ENCODE assay signal across 31 mouse cellular contexts in genomic region chr6:46919973-46920372, GRCm38 (mm10).
"Had no signal": no experiment of that assay in that cellular context is flagged by ENCODE, and none has a peak within 500 bp of the region (broad histone marks: within the 10 kb centered on the region; RNA-seq: fewer than 3 reads in every experiment).

No protein-coding gene starts in this region.

- H3K27me3 ChIP-seq: limb, embryonic 12.5 days; limb, embryonic 13.5 days; limb, embryonic 15.5 days; liver, embryonic 12.5 days; liver, embryonic 13.5 days; liver, embryonic 15.5 days; lung, embryonic 15.5 days; megakaryocyte, embryonic 14.5 days; midbrain, embryonic 12.5 days; midbrain, embryonic 13.5 days; midbrain, embryonic 15.5 days had no signal

- H3K36me3 ChIP-seq: limb, embryonic 10.5 days; limb, embryonic 12.5 days; limb, embryonic 13.5 days; limb, embryonic 15.5 days; liver, embryonic 12.5 days; liver, embryonic 13.5 days; liver, embryonic 15.5 days; lung, embryonic 15.5 days; midbrain, embryonic 10.5 days; midbrain, embryonic 12.5 days; midbrain, embryonic 13.5 days; midbrain, embryonic 15.5 days had no signal

- H3K4me1 ChIP-seq: limb, embryonic 10.5 days; limb, embryonic 12.5 days; limb, embryonic 13.5 days; limb, embryonic 15.5 days; liver, embryonic 12.5 days; liver, embryonic 13.5 days; liver, embryonic 15.5 days; lung, embryonic 15.5 days; megakaryocyte, embryonic 14.5 days; midbrain, embryonic 10.5 days; midbrain, embryonic 12.5 days; midbrain, embryonic 15.5 days had no signal

- H3K27ac ChIP-seq: limb, embryonic 10.5 days; limb, embryonic 12.5 days; limb, embryonic 13.5 days; limb, embryonic 15.5 days; liver, embryonic 12.5 days; liver, embryonic 13.5 days; liver, embryonic 14.5 days; liver, embryonic 15.5 days; lung, embryonic 15.5 days; macrophage; midbrain, embryonic 10.5 days; midbrain, embryonic 12.5 days; midbrain, embryonic 13.5 days; midbrain, embryonic 15.5 days had no signal

- DNase-seq: left cerebral cortex, postnatal 4 days; liver; liver, embryonic 13.5 days; liver, postnatal 0 days; lung, adult 18-20 months; lung, adult 2 months; lung, embryonic 14.5 days; lung, postnatal 10 days; lung, postnatal 14 days; lung, postnatal 36 days; lung, postnatal 4 days; midbrain, embryonic 14.5 days had no signal

- H3K4me3 ChIP-seq: limb, embryonic 10.5 days; limb, embryonic 12.5 days; limb, embryonic 13.5 days; limb, embryonic 15.5 days; liver, embryonic 12.5 days; liver, embryonic 13.5 days; liver, embryonic 15.5 days; lung, embryonic 15.5 days; megakaryocyte, embryonic 14.5 days; midbrain, embryonic 10.5 days; midbrain, embryonic 12.5 days; midbrain, embryonic 13.5 days; midbrain, embryonic 15.5 days; myocyte had no signal

- ATAC-seq: liver, embryonic 12.5 days; liver, postnatal 0 days; lung, postnatal 0 days; midbrain, embryonic 13.5 days; midbrain, embryonic 15.5 days; midbrain, embryonic 16.5 days had no signal

- H3K4me2 ChIP-seq: limb, embryonic 12.5 days; limb, embryonic 13.5 days; limb, embryonic 15.5 days; liver, embryonic 11.5 days; liver, embryonic 12.5 days; liver, embryonic 13.5 days; liver, embryonic 15.5 days; lung, embryonic 14.5 days; lung, embryonic 15.5 days; midbrain, embryonic 11.5 days; midbrain, embryonic 12.5 days; midbrain, embryonic 13.5 days; midbrain, embryonic 15.5 days had no signal

- H3K9ac ChIP-seq: limb, embryonic 12.5 days; limb, embryonic 13.5 days; limb, embryonic 15.5 days; liver, embryonic 12.5 days; liver, embryonic 13.5 days; liver, embryonic 14.5 days; liver, embryonic 15.5 days; liver, postnatal 0 days; lung, embryonic 14.5 days; lung, embryonic 15.5 days; midbrain, embryonic 12.5 days; midbrain, embryonic 13.5 days; midbrain, embryonic 15.5 days had no signal

- H3K9me3 ChIP-seq: limb, embryonic 10.5 days; limb, embryonic 12.5 days; limb, embryonic 13.5 days; limb, embryonic 15.5 days; liver, embryonic 12.5 days; liver, embryonic 13.5 days; liver, embryonic 15.5 days; lung, embryonic 15.5 days; megakaryocyte, embryonic 14.5 days; midbrain, embryonic 10.5 days; midbrain, embryonic 12.5 days; midbrain, embryonic 13.5 days; midbrain, embryonic 15.5 days had no signal
